Mouse (Mus musculus) heart, adult 2 months (tissue): Measurements from ENCODE around the gene Rpusd4. TPM values are rescaled to one million over a fixed set of nuclear protein-coding genes. Genes with fewer than 3 reads are reported as not detected.

ENCODE experiments used
- DNase-seq, 2 experiments: peaks; one replicate each; pipeline ENCODE4 v3.0.0; 2021
- H3K27ac ChIP-seq: fragments of 200-600 bp; 2 replicates; pipeline ENCODE4 v1.8.1; 2022
- H3K27me3 ChIP-seq: fragments of 200-500 bp; 2 replicates; pipeline ENCODE4 v1.6.1; 2012; ENCODE audit warnings: mild to moderate bottlenecking, low read length, inconsistent platforms, mixed read lengths; ENCODE audit not compliant: control insufficient read depth, insufficient read depth
- H3K36me3 ChIP-seq: fragments of 200-500 bp; 2 replicates; pipeline ENCODE4 v1.6.1; 2012; ENCODE audit warnings: low read length, inconsistent platforms; ENCODE audit not compliant: control insufficient read depth, insufficient read depth
- H3K4me1 ChIP-seq: fragments of 200-500 bp; 2 replicates; pipeline ENCODE4 v1.6.1; 2011; ENCODE audit warnings: low read length; ENCODE audit not compliant: control insufficient read depth, insufficient read depth
- H3K4me3 ChIP-seq: fragments of 200-600 bp; 2 replicates; pipeline ENCODE4 v1.8.1; 2022
- H3K79me2 ChIP-seq: fragments of 200-500 bp; replicated peaks from 2 replicates; pipeline ENCODE4 v1.6.1; 2012; ENCODE audit warnings: mild to moderate bottlenecking, inconsistent platforms, low read length, moderate library complexity, mixed read lengths; ENCODE audit not compliant: control insufficient read depth, insufficient read depth
- H3K9ac ChIP-seq: fragments of 200-500 bp; 2 replicates; pipeline ENCODE4 v1.6.1; 2012; ENCODE audit warnings: low read depth, mild to moderate bottlenecking, control low read depth, inconsistent platforms, low read length, mixed read lengths
- CTCF ChIP-seq: fragments of 200-600 bp; IDR thresholded peaks from 2 replicates; pipeline ENCODE4 v1.8.1; 2022; ENCODE audit warnings: antibody characterized with exemption, mild to moderate bottlenecking, moderate library complexity
- EP300 ChIP-seq: fragments of 200-500 bp; IDR thresholded peaks from 2 replicates; pipeline ENCODE4 v1.6.1; 2011; ENCODE audit warnings: low read depth, low read length, control low read depth; ENCODE audit not compliant: insufficient read depth
- POLR2A ChIP-seq: fragments of 200-500 bp; IDR thresholded peaks from 2 replicates; pipeline ENCODE4 v1.6.1; 2011; ENCODE audit warnings: mild to moderate bottlenecking, low read depth, low read length, control low read depth; ENCODE audit not compliant: insufficient read depth
- WGBS: fragments of 180-500 bp; shearing (Covaris S2); methylation state at CpG from one replicate; pipeline ENCODE4 v1.1.7; 2018; 5-methylcytosine and 5-hydroxymethylcytosine counted together
- intact Hi-C: fragments of 180-260 bp; cut with DNase I; formaldehyde crosslinking; loops from one replicate; pipeline ENCODE4 v1.15.1; 2025
- polyA plus RNA-seq: library from polyadenylated mRNA; depleted of rRNA; stranded (reverse); fragments of >200 nt; gene quantifications from 2 replicates; pipeline ENCODE4 v1.2.3, GENCODE M21; 2012
- total RNA-seq, 2 experiments: library from RNA; stranded (reverse); gene quantifications; 2 replicates each; pipeline ENCODE4 v1.2.3; 2021

Gene Rpusd4
- total and polyA plus RNA-seq, 3 experiments: 10.9 to 12.7 (median 12.2) TPM

GRCm38 (mm10) chr9:35310377-35310776 is 42.7 kb downstream of the Rpusd4 start:
- no peaks in the 10 kb centered on the region for H3K27me3 ChIP-seq
- H3K4me3 ChIP-seq: no peak overlapping the region
- no peaks in the 10 kb centered on the region for H3K79me2 ChIP-seq
- no peak for TF ChIP-seq CTCF
- no peak for TF ChIP-seq EP300
- no peak for TF ChIP-seq POLR2A
- intact Hi-C loops: no loop called here
- DNase-seq: no peak
- WGBS: 61% methylated on average over 6 of the region's 6 CpGs
- no peak overlapping the region for H3K9ac ChIP-seq
- H3K27ac ChIP-seq: no peak overlapping the region
- no peaks in the 10 kb centered on the region for H3K36me3 ChIP-seq
- H3K4me1 ChIP-seq: peaks cover 2% of the 10 kb centered on the region

GRCm38 (mm10) chr9:35312516-35312915 is 44.9 kb downstream of the Rpusd4 start:
- Histone ChIP-seq H3K36me3 (no peaks in the 10 kb centered on the region), H3K27me3 (no peaks in the 10 kb centered on the region), H3K4me3 (no peak overlapping the region), H3K79me2 (no peaks in the 10 kb centered on the region), H3K9ac (no peak overlapping the region), H3K27ac (no peak overlapping the region), H3K4me1 (peaks cover 2% of the 10 kb centered on the region)
- intact Hi-C loops: no loop called here
- WGBS: 38% methylated on average over 3 of the region's 3 CpGs
- TF ChIP-seq CTCF: no peak
- TF ChIP-seq EP300: no peak
- TF ChIP-seq POLR2A: no peak
- DNase-seq: peak; percentile 65 to 78

GRCm38 (mm10) chr9:35313601-35314000 is 45.9 kb downstream of the Rpusd4 start:
- peaks cover 2% of the 10 kb centered on the region for H3K4me1 ChIP-seq
- no peak overlapping the region for H3K9ac ChIP-seq
- TF ChIP-seq POLR2A: no peak
- 43% methylated on average over 4 of the region's 4 CpGs for WGBS
- DNase-seq: no peak
- no peak overlapping the region for H3K4me3 ChIP-seq
- intact Hi-C loops: no loop called here
- no peaks in the 10 kb centered on the region for H3K79me2 ChIP-seq
- no peaks in the 10 kb centered on the region for H3K27me3 ChIP-seq
- no peak overlapping the region for H3K27ac ChIP-seq
- no peaks in the 10 kb centered on the region for H3K36me3 ChIP-seq

DNA sequence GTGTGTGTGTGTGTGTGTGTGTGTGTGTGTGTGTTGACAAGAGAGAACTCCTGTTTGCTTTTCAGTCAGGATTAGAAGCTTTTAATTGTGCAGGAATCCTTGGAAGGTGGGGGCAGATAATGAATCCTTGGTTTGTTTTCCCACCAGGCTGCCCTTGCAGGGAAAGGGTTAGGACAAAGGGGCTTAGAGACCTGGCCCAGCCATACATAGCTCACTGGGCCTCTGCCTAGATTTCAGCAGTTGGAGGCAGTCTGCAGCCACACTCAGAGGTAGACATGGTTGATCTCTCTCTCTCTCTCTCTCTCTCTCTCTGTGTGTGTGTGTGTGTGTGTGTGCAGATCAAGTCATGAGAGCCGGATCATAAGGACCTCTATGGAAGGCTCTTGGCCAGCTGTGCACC is 46.6 kb downstream of the Rpusd4 start:
- Histone ChIP-seq H3K27ac (no peak overlapping the region), H3K4me1 (peaks cover 2% of the 10 kb centered on the region), H3K4me3 (no peak overlapping the region), H3K27me3 (no peaks in the 10 kb centered on the region), H3K9ac (no peak overlapping the region), H3K79me2 (no peaks in the 10 kb centered on the region), H3K36me3 (no peaks in the 10 kb centered on the region)
- 93% methylated on average over 1 of the region's 1 CpGs for WGBS
- DNase-seq: no peak
- intact Hi-C loops: no loop called here
- TF ChIP-seq CTCF (no peak), EP300 (no peak), POLR2A (no peak)

- Histone ChIP-seq H3K79me2 (no peaks in the 10 kb centered on the region), H3K4me1 (peaks cover 2% of the 10 kb centered on the region), H3K36me3 (no peaks in the 10 kb centered on the region), H3K9ac (no peak overlapping the region), H3K27me3 (no peaks in the 10 kb centered on the region), H3K4me3 (no peak overlapping the region), H3K27ac (no peak overlapping the region)
- no peak for TF ChIP-seq POLR2A
- no peak for TF ChIP-seq EP300
- no peak for TF ChIP-seq CTCF
- intact Hi-C loops: no loop called here
- DNase-seq: peak in 1 of 2 experiments; percentile 50
- 79% methylated on average over 3 of the region's 3 CpGs for WGBS
Measured at GRCm38 (mm10) chr9:35316771-35317211, 49.1 kb downstream of the Rpusd4 start.

- no peaks in the 10 kb centered on the region for H3K36me3 ChIP-seq
- peaks cover 2% of the 10 kb centered on the region; the same call in 1 of the 2 replicates for H3K4me1 ChIP-seq
- 76% methylated on average over 9 of the region's 9 CpGs for WGBS
- no peak overlapping the region for H3K27ac ChIP-seq
- TF ChIP-seq CTCF: no peak
- TF ChIP-seq POLR2A: no peak
- TF ChIP-seq EP300: no peak
- H3K4me3 ChIP-seq: no peak overlapping the region
- intact Hi-C loops: no loop called here
- DNase-seq: no peak
- no peaks in the 10 kb centered on the region for H3K79me2 ChIP-seq
- H3K27me3 ChIP-seq: no peaks in the 10 kb centered on the region
- H3K9ac ChIP-seq: no peak overlapping the region
Measured at GRCm38 (mm10) chr9:35317233-35317980, 49.7 kb downstream of the Rpusd4 start.
